Mouse (Mus musculus): Measurements from ENCODE around the gene Mob3b. TPM values are rescaled to one million over a fixed set of nuclear protein-coding genes. Genes with fewer than 3 reads are reported as not detected.
"Not testable (repeated sequence)": the region's sequence is repeated elsewhere in the genome, so short reads cannot be mapped to it uniquely, and the experiment has no call there.

The Mob3b gene
- polyA plus RNA-seq, 1 experiment from 2014 or later = 14.9 TPM

DNA sequence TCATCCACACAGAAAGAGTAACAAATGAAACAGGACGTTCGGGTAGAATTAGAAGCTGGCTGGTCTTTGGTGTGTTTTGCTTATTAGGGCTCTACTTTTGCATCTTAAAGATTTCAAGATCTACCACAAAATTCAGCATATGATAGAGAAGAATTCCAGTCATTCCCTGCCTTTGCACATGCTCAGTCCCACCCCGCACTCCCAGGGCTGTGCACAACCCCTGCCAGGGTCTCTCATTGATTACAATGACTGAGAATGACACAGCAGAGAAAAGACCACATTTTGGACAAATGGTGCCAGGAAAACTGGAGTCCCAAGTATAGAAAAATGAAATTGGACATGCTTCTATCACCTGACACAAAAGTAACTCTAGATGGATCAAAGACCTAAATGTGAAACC, 245.1 kb downstream of the Mob3b start:
- 77% methylated on average over 3 of the region's 3 CpGs for WGBS

DNA sequence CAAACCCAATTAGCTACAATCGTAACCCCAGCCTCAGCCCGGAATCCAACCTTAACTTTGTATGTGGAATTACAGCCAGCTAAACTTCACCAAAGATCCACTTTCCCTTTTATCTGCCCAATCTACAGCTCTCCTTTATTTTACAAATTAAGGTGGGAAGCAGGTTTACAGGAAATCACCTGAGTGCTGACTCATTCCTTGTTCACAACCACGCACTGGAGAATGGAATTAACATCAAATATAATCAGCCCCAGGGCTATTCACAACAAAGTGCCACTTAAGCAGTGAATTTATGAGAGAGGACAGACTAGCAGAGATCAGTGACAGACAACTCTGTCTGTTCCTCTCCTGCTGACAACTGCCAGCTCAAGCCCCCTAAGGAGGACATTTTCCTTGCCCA, 245.9 kb downstream of the Mob3b start:
- Histone ChIP-seq H3K27me3 (ENCODE audit: insufficient read depth, low read length) (no peaks in the 10 kb centered on the region), H3K4me1 (ENCODE audit: insufficient read depth) (no peaks in the 10 kb centered on the region), H3K9ac (no peak overlapping the region), H3K4me2 (no peak overlapping the region), H3K4me3 (ENCODE audit: low read depth, low read length) (no peak overlapping the region), H3K27ac (ENCODE audit: low read depth) (no peak overlapping the region), H3K36me3 (ENCODE audit: insufficient read depth) (no peaks in the 10 kb centered on the region), H3K9me3 (ENCODE audit: low read depth, low read length) (no peaks in the 10 kb centered on the region)
- WGBS = 66% methylated on average over 3 of the region's 3 CpGs
- ATAC-seq (ENCODE audit: insufficient read depth) (no peak), DNase-seq (no peak)
- TF ChIP-seq CTCF (IDR thresholded peaks at IDR 0.05; ENCODE audit: low read depth) = no peak

More for the DNA sequence above, 245.1 kb downstream of the Mob3b start:
- Histone ChIP-seq H3K4me2 (no peak overlapping the region), H3K36me3 (ENCODE audit: insufficient read depth) (no peaks in the 10 kb centered on the region), H3K9me3 (ENCODE audit: low read depth, low read length) (no peaks in the 10 kb centered on the region), H3K4me1 (ENCODE audit: insufficient read depth) (no peaks in the 10 kb centered on the region), H3K27ac (ENCODE audit: low read depth) (no peak overlapping the region), H3K27me3 (ENCODE audit: insufficient read depth, low read length) (no peaks in the 10 kb centered on the region), H3K4me3 (ENCODE audit: low read depth, low read length) (no peak overlapping the region), H3K9ac (no peak overlapping the region)
- no peak for TF ChIP-seq CTCF (IDR thresholded peaks at IDR 0.05; ENCODE audit: low read depth)
- DNase-seq (no peak), ATAC-seq (ENCODE audit: insufficient read depth) (no peak)

DNA sequence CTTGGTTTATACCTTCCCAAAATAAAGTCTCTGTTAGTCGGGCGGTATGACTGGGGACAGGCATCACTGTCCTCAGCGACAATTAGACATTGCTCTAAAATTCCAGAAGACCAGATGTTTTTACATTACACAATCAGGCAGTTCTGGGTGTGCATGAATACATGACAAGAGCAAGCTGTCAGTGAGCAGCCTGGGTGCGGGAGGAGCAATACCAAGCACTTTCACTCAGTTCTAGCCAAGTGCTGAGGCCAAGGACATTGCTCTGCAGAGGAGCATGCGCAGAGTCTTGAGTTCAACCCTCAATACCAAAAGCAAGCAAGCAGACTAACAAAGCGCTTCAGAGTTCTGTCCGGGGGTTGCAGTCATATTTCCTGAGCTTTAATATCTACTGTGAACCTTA, 249.2 kb downstream of the Mob3b start:
- Histone ChIP-seq H3K27me3 (ENCODE audit: insufficient read depth, low read length) (no peaks in the 10 kb centered on the region), H3K9me3 (ENCODE audit: low read depth, low read length) (no peaks in the 10 kb centered on the region), H3K4me3 (ENCODE audit: low read depth, low read length) (no peak overlapping the region), H3K36me3 (ENCODE audit: insufficient read depth) (no peaks in the 10 kb centered on the region), H3K9ac (no peak overlapping the region), H3K4me1 (ENCODE audit: insufficient read depth) (no peaks in the 10 kb centered on the region), H3K27ac (ENCODE audit: low read depth) (no peak overlapping the region), H3K4me2 (no peak overlapping the region)
- no peak for TF ChIP-seq CTCF (IDR thresholded peaks at IDR 0.05; ENCODE audit: low read depth)
- peak; percentile 80 for DNase-seq
- peak; percentile 91 for ATAC-seq (ENCODE audit: insufficient read depth)
- 52% methylated on average over 7 of the region's 7 CpGs for WGBS

DNA sequence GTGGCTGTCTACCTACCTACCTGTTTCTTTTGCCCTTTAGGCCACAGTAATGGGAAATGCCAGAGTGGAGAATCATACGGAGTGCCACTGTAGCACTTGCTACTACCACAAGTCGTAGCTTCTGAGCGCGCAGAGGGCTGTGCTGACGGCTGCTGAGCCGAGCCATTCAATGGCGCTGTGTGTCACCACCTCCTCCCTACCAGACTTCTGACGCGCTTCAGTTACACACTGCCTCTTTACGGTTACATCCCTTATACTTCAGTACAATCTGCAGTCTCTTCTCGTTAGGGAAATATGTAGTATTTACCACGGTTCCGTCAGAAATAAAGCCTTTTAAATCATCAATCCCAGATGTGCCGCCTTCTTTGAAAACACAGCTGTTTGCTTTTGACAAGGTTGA, 250.3 kb downstream of the Mob3b start:
- no peak overlapping the region for H3K4me3 ChIP-seq (ENCODE audit: low read depth, low read length)
- no peaks in the 10 kb centered on the region for H3K4me1 ChIP-seq (ENCODE audit: insufficient read depth)
- 38% methylated on average over 14 of the region's 14 CpGs for WGBS
- H3K4me2 ChIP-seq = peak overlapping the region; percentile 37
- no peak overlapping the region for H3K27ac ChIP-seq (ENCODE audit: low read depth)
- DNase-seq (peak; percentile 48), ATAC-seq (ENCODE audit: insufficient read depth) (peak; percentile 64; the same call in 1 of the 2 replicates)
- H3K9me3 ChIP-seq (ENCODE audit: low read depth, low read length) = no peaks in the 10 kb centered on the region
- TF ChIP-seq CTCF (IDR thresholded peaks at IDR 0.05; ENCODE audit: low read depth) = no peak
- no peak overlapping the region for H3K9ac ChIP-seq
- no peaks in the 10 kb centered on the region for H3K36me3 ChIP-seq (ENCODE audit: insufficient read depth)
- H3K27me3 ChIP-seq (ENCODE audit: insufficient read depth, low read length) = no peaks in the 10 kb centered on the region

DNA sequence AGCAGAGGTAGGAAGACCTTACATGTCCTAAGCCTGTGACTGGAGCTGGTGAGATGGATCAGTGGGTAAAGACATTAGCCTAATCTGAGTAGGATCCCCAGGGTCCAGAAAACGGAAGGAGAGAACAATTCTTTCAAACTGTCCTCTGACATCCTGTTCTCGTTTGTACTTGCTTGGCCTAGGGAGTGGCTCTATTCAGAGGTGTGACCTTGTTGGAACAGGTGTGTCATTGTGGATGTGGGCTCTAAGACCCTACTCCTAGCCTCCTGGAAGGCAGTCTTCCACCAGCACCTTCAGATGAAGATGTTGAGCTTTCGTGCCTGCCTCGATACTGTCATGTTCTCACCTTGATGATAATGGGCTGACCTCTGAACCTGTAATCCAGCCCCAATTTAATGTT, 251.1 kb downstream of the Mob3b start:
- Histone ChIP-seq H3K4me2 (no peak overlapping the region), H3K36me3 (ENCODE audit: insufficient read depth) (no peaks in the 10 kb centered on the region), H3K4me1 (ENCODE audit: insufficient read depth) (no peaks in the 10 kb centered on the region), H3K27me3 (ENCODE audit: insufficient read depth, low read length) (no peaks in the 10 kb centered on the region), H3K9ac (no peak overlapping the region), H3K4me3 (ENCODE audit: low read depth, low read length) (no peak overlapping the region), H3K27ac (ENCODE audit: low read depth) (no peak overlapping the region), H3K9me3 (ENCODE audit: low read depth, low read length) (no peaks in the 10 kb centered on the region)
- DNase-seq (no peak), ATAC-seq (ENCODE audit: insufficient read depth) (no peak)
- 69% methylated on average over 4 of the region's 4 CpGs for WGBS
- no peak for TF ChIP-seq CTCF (IDR thresholded peaks at IDR 0.05; ENCODE audit: low read depth)

DNA sequence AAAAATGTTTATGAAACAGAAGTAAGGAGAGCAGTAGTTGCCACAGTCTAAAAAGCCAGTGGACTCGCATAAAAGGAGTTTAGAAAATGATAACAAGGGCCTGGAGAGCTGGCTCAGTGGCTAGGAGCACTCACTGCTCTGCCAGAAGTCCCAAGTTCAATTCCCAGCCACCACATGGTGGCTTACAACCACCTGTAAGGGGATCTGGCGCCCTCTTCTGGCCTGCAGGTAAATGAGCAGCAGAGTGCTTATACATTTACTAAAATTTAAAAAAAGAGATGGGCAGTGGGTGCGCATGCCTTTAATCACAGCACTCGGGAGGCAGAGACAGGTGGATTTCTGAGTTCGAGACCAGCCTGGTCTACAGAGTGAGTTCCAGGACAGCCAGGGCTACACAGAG, 251.9 kb downstream of the Mob3b start:
- no peak overlapping the region for H3K9ac ChIP-seq
- no peaks in the 10 kb centered on the region for H3K36me3 ChIP-seq (ENCODE audit: insufficient read depth)
- H3K4me1 ChIP-seq (ENCODE audit: insufficient read depth) = no peaks in the 10 kb centered on the region
- WGBS = 68% methylated on average over 5 of the region's 5 CpGs
- DNase-seq (peak; percentile 35), ATAC-seq (ENCODE audit: insufficient read depth) (no peak)
- no peaks in the 10 kb centered on the region for H3K27me3 ChIP-seq (ENCODE audit: insufficient read depth, low read length)
- no peak overlapping the region for H3K27ac ChIP-seq (ENCODE audit: low read depth)
- peak; percentile 43; the same call in 1 of the 2 replicates for TF ChIP-seq CTCF (IDR thresholded peaks at IDR 0.05; ENCODE audit: low read depth)
- H3K4me2 ChIP-seq = no peak overlapping the region
- H3K4me3 ChIP-seq (ENCODE audit: low read depth, low read length) = no peak overlapping the region
- no peaks in the 10 kb centered on the region for H3K9me3 ChIP-seq (ENCODE audit: low read depth, low read length)

DNA sequence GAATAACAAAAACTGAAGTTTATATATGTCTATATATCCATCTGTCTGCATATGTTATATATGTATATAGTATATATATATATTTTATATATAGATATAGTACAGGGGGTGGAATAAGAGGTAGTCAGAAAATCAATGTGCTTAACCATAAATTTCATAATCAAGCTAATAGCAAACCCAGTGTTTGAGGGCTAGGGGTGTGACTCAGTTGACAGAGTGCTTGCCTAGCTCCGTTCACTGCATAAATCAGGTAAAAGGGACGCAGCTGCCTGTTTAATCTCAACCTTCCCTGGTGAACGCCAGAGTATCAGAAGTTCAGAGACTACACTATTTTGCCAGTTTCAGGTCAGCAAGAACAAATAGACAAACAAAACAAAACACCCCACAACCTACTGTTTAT, 255.7 kb downstream of the Mob3b start:
- not testable (repeated sequence) for DNase-seq; H3K27ac ChIP-seq (ENCODE audit: low read depth); H3K4me2 ChIP-seq; H3K4me3 ChIP-seq (ENCODE audit: low read depth, low read length); H3K9ac ChIP-seq; H3K9me3 ChIP-seq (ENCODE audit: low read depth, low read length); H3K4me1 ChIP-seq (ENCODE audit: insufficient read depth); ATAC-seq (ENCODE audit: insufficient read depth); H3K27me3 ChIP-seq (ENCODE audit: insufficient read depth, low read length); H3K36me3 ChIP-seq (ENCODE audit: insufficient read depth)
- WGBS = 35% methylated on average over 3 of the region's 3 CpGs

DNA sequence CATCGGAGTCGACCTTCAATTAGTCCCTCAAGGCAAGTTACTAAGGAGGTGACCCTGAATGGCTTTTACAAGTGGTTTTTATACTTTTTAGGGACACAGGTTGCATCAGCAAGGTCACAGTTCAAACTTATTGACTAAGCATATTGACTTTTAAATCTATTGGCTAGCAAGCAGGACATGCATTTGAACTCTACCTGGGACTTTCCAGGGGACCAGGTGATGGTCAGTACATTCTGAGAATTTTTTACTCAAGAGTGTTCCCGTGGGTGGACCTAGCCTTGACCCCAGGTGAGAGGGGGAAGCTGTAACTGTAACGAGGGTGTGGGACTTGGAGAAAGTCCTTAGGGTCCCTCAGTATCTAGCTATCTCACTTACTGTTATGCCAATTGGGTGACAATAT, 256.1 kb downstream of the Mob3b start:
- 70% methylated on average over 4 of the region's 4 CpGs for WGBS
- ATAC-seq (ENCODE audit: insufficient read depth) (no peak), DNase-seq (no peak)
- H3K27me3 ChIP-seq (ENCODE audit: insufficient read depth, low read length) = no peaks in the 10 kb centered on the region
- H3K9ac ChIP-seq = no peak overlapping the region
- no peak overlapping the region for H3K4me3 ChIP-seq (ENCODE audit: low read depth, low read length)
- no peaks in the 10 kb centered on the region for H3K9me3 ChIP-seq (ENCODE audit: low read depth, low read length)
- no peaks in the 10 kb centered on the region for H3K36me3 ChIP-seq (ENCODE audit: insufficient read depth)
- no peak overlapping the region for H3K4me2 ChIP-seq
- H3K4me1 ChIP-seq (ENCODE audit: insufficient read depth) = no peaks in the 10 kb centered on the region
- TF ChIP-seq CTCF (IDR thresholded peaks at IDR 0.05; ENCODE audit: low read depth) = no peak
- no peak overlapping the region for H3K27ac ChIP-seq (ENCODE audit: low read depth)
